Mouse (Mus musculus): ENCODE data around the gene Triml2. TPM values are rescaled to one million over a fixed set of nuclear protein-coding genes. Genes with fewer than 3 reads are reported as not detected.

Triml2 gene
- total and polyA plus RNA-seq, 2 experiments, result not detected

- TF ChIP-seq POLR2A (IDR thresholded peaks at IDR 0.05; ENCODE audit: extremely low read depth, insufficient read depth, low read length), result no peak
- no peak for TF ChIP-seq CTCF (IDR thresholded peaks at IDR 0.05; ENCODE audit: low read depth, low read length)
- 78% methylated on average over 3 of the region's 3 CpGs for WGBS
- DNase-seq (ENCODE audit: extremely low read depth, low read depth, low spot score), result no peak
- no peaks in the 10 kb centered on the region for H3K79me2 ChIP-seq (ENCODE audit: control insufficient read depth, insufficient read depth, low read length)
- no peak overlapping the region for H3K4me3 ChIP-seq (ENCODE audit: insufficient read depth, low read depth, low read length)
- H3K36me3 ChIP-seq (ENCODE audit: control insufficient read depth, insufficient read depth, low read length), result no peaks in the 10 kb centered on the region
- H3K4me1 ChIP-seq (ENCODE audit: control insufficient read depth, insufficient read depth, low read length), result no peaks in the 10 kb centered on the region
- H3K9ac ChIP-seq (ENCODE audit: low read depth, low read length), result no peak overlapping the region
- H3K27me3 ChIP-seq (ENCODE audit: control insufficient read depth, insufficient read depth, low read length), result no peaks in the 10 kb centered on the region
- no peak overlapping the region for H3K27ac ChIP-seq (replicated peaks; ENCODE audit: insufficient read depth, low read depth, low read length)
Measured at GRCm38 (mm10) chr8:43243326-43243725, 63.0 kb downstream of the Triml2 start.

Other genes starting within 250 kb of the Triml2 start
- gene Triml1, start 39.1 kb upstream of the Triml2 start, total RNA-seq (2014; rRNA removed), result not detected in 2 replicates
- not detected in 2 replicates for gene Triml1, start 39.1 kb upstream of the Triml2 start, polyA plus RNA-seq (2012; rRNA removed)
- gene Zfp42, start 126.4 kb downstream of the Triml2 start, total RNA-seq (2014; rRNA removed), result not detected in 2 replicates
- gene Zfp42, start 126.4 kb downstream of the Triml2 start, polyA plus RNA-seq (2012; rRNA removed), result not detected in 2 replicates